Mouse (Mus musculus) adrenal gland, adult 8-10 months (tissue): ENCODE data around the gene Eif4g3. TPM values are rescaled to one million over a fixed set of nuclear protein-coding genes. Genes with fewer than 3 reads are reported as not detected.
A peak's percentile ranks its signal among the peaks of the same experiment; 100 is the strongest.

Source experiments
- DNase-seq: peaks from one replicate; pipeline ENCODE4 v3.0.0; 2022
- total RNA-seq, 4 experiments: library from RNA; stranded (reverse); gene quantifications; 2 replicates each; pipeline ENCODE4 v1.2.4; 2022

The Eif4g3 gene
- total RNA-seq, 4 experiments from 2014 or later: 97.4 to 133 (median 119) TPM

DNA sequence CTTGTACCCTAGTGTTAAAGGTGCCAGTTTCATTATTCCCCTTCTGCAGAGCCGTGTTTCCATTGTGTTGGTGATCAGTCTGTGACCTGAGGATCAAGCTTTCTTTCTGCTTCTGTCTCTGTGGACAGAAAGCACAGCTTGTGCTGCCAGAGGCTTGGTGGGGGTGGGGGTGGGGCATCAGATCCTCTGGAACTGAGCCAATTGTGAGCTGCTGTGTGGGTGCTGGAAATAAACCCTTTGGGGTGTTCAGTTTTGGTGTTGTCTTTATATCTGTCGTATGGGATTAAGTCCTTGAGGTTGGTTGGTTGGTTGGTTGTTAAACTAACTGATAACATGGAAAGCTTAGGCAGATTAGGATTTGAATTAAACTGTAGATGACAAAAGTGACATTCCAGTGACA lies 171.0 kb downstream of the Eif4g3 start:
- DNase-seq: no peak

- no peak for DNase-seq
These were observed 172.0 kb downstream of the Eif4g3 start for GRCm38 (mm10) chr4:138164860-138165259.

DNA sequence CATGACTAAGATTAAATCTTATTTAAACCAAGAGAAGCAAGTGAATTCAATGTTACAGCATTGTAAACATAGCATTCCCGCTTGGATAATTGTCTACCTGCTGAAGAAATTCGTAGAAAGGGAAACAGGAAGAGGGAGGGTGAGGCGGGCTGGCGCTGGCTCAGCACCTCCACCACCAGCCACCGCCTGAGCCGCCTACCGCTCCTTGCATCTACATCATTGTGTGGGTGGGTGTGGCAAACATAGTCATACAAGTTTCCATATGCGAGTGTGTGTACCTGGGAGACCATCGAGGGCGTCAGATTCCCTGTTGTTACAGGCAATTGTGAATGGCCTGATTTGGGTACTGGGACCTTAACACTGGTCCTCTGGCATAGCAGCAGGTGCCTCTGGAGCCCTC lies 173.7 kb downstream of the Eif4g3 start:
- DNase-seq: no peak

GRCm38 (mm10) chr4:138168162-138168561 lies 175.3 kb downstream of the Eif4g3 start:
- no peak for DNase-seq

- no peak for DNase-seq
These were observed 176.6 kb downstream of the Eif4g3 start for GRCm38 (mm10) chr4:138169420-138169819.

GRCm38 (mm10) chr4:138172686-138173085 lies 179.9 kb downstream of the Eif4g3 start:
- no peak for DNase-seq

- no peak for DNase-seq
These were observed 186.6 kb downstream of the Eif4g3 start for GRCm38 (mm10) chr4:138179391-138179790.

- DNase-seq: no peak
These were observed 187.9 kb downstream of the Eif4g3 start for GRCm38 (mm10) chr4:138180719-138181118.

DNA sequence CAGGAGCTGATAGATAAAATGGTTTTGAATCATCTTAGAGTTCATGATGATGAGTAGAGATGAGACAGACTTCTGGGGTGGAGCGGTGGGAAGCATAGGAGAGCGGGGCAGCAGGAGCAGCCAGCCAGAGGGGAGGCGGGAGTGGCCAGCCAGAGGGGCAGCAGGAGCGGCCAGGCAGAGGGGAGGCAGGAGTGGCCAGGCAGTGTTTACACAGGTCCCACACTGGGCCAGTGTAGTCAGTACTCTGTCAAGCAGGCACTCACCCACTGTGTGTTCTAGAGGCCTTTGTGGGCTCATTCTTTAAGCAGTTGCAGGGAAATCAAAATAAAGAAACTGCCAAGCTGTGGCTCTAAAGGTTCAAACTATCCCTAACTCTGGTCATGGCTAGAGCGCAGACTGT lies 191.2 kb downstream of the Eif4g3 start:
- no peak for DNase-seq

DNA sequence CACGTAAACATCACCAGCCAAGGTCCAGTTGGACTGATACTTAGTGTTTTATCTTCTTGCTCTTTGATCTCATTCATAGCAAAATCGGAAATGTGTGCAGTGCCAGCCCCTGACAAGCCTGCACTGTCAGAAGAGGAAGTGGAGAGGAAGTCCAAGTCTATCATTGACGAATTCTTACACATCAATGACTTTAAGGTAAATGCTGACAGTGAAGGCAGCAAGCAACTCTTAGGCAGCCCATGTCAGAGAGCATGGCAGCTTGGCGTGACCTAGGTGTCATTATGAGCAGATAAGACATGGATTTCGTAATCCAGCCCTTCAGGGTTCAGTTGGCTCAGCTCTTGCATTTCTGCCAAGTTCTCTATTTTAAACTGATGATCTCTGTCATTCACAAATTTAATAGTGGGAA lies 191.8 kb downstream of the Eif4g3 start:
- peak; percentile 30 for DNase-seq

GRCm38 (mm10) chr4:138185961-138186360 lies 193.1 kb downstream of the Eif4g3 start:
- DNase-seq: no peak

DNA sequence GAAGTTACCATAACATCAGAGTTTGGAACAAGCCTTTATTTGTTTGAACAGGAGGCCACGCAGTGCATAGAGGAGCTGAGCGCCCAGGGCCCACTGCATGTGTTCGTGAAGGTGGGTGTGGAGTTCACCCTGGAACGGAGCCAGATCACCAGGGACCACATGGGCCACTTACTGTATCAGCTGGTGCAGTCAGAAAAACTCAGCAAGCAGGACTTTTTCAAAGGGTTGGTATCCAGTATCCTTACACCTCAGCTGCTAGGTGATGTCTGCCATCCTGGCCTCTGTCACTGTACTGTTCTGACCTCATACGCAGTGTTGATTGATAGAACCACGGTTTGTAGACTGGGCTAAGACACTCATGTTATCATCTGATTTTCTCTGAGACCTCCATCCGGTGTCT lies 195.2 kb downstream of the Eif4g3 start:
- DNase-seq: no peak

DNA sequence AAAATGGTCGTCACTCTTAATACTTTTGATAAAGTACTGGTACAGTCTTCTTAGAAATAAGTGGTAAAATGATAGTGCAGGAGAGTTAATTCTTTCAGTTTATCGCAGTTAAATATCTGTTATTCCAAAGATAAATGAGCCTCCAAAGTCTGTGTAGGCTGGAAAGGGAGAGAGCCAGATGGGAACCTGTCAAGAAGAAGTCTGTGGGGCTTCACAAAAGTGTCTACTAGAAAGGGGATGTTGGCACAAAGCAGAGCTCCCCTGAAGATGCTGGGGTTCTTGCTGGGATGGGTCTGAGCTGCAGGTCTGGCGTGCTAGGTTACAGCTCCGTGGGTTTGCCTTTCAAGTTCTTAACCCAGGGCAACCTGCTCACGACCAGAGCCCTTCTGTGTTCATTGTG lies 199.7 kb downstream of the Eif4g3 start:
- DNase-seq: no peak

DNA sequence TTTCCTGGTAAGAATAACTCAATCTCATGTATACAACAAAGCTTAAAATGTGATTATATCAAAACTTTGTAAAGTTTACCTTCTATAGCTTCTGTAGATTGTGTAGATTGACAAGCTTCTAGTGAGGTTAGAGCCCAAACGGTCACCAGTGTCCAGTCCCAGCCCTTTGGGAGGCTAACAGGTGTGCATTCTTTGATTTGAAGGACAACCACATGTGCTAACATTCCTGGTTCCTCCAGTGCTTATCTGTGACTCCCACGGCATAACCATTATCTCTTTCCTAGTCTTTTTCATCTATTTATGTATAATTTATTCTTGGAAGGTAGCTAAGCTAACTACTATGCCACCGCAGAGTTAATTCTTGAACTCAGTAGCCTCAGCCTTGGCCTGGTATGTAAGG lies 207.9 kb downstream of the Eif4g3 start:
- DNase-seq: no peak

GRCm38 (mm10) chr4:138201696-138202095 lies 208.9 kb downstream of the Eif4g3 start:
- DNase-seq: no peak

GRCm38 (mm10) chr4:138210116-138210515 lies 217.3 kb downstream of the Eif4g3 start:
- DNase-seq: peak; percentile 71

GRCm38 (mm10) chr4:138213861-138214260 lies 221.0 kb downstream of the Eif4g3 start:
- no peak for DNase-seq

- DNase-seq: no peak
These were observed 222.9 kb downstream of the Eif4g3 start for GRCm38 (mm10) chr4:138215671-138216199.

- DNase-seq: peak; percentile 64
These were observed 223.5 kb downstream of the Eif4g3 start, which contains the start of gene Hp1bp3 for GRCm38 (mm10) chr4:138216200-138216890. TSS of gene Hp1bp3 (plus strand) at chr4:138216296.

GRCm38 (mm10) chr4:138216891-138217392 lies 224.1 kb downstream of the Eif4g3 start:
- DNase-seq: peak; percentile 97

DNA sequence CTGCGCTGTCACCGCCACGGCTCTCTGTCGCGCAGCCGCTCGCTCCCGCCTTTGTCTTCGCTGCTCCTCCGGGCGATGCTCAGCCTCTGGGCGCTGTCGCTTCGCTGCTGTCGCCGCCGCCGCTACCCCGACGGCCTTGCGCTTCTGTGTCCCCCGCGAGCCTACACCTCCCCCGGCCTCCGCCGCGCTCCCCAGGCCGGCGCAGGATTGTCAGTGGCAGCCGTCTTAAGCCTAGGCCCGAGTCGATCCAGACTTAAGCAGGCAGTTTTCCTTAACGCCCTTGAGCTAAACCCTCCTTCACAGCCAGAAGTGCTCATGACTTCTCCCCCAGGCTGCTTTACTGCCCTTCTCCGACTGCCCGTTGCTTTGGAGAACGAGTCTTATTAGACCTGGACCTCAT lies 224.6 kb downstream of the Eif4g3 start:
- DNase-seq: no peak

GRCm38 (mm10) chr4:138217951-138218685 lies 225.3 kb downstream of the Eif4g3 start:
- no peak for DNase-seq

- DNase-seq: no peak
These were observed 226.5 kb downstream of the Eif4g3 start for GRCm38 (mm10) chr4:138219331-138219730.

GRCm38 (mm10) chr4:138220761-138221160 lies 227.9 kb downstream of the Eif4g3 start:
- peak; percentile 63 for DNase-seq
